Mouse (Mus musculus): ENCODE measurements at regions not wholly inside any gene's neighbourhood (a gene's known extent, or its start where the extent isn't known, plus 50 kb on each side); places are given as distances from the start of the nearest gene placed in this dataset.

GRCm38 (mm10) chr10:96442165-96442564 lies 174.6 kb upstream of the Btg1 start:
- DNase-seq (ENCODE audit: low read depth), result no peak
- TF ChIP-seq CTCF (IDR thresholded peaks at IDR 0.05; ENCODE audit: borderline replicate concordance, extremely low read depth, insufficient read depth, insufficient read length) (no peak), POLR2A (IDR thresholded peaks at IDR 0.05; ENCODE audit: borderline replicate concordance, extremely low read depth, insufficient read depth, insufficient read length, poor library complexity, severe bottlenecking) (no peak)

- no peak for DNase-seq (ENCODE audit: low read depth)
- no peak for TF ChIP-seq POLR2A (IDR thresholded peaks at IDR 0.05; ENCODE audit: borderline replicate concordance, extremely low read depth, insufficient read depth, insufficient read length, poor library complexity, severe bottlenecking)
- no peak for TF ChIP-seq CTCF (IDR thresholded peaks at IDR 0.05; ENCODE audit: borderline replicate concordance, extremely low read depth, insufficient read depth, insufficient read length)
Measured at GRCm38 (mm10) chr10:96450266-96450665, 166.5 kb upstream of the Btg1 start.

GRCm38 (mm10) chr10:96454857-96455256 lies 161.9 kb upstream of the Btg1 start:
- DNase-seq (ENCODE audit: low read depth), result no peak

GRCm38 (mm10) chr10:96458551-96458950 lies 158.3 kb upstream of the Btg1 start:
- DNase-seq (ENCODE audit: low read depth), result peak; percentile 70
- TF ChIP-seq POLR2A (IDR thresholded peaks at IDR 0.05; ENCODE audit: borderline replicate concordance, extremely low read depth, insufficient read depth, insufficient read length, poor library complexity, severe bottlenecking) (no peak), CTCF (IDR thresholded peaks at IDR 0.05; ENCODE audit: borderline replicate concordance, extremely low read depth, insufficient read depth, insufficient read length) (no peak)

More at GRCm38 (mm10) chr10:96454857-96455256, 161.9 kb upstream of the Btg1 start:
- TF ChIP-seq POLR2A (IDR thresholded peaks at IDR 0.05; ENCODE audit: borderline replicate concordance, extremely low read depth, insufficient read depth, insufficient read length, poor library complexity, severe bottlenecking), result no peak
- no peak for TF ChIP-seq CTCF (IDR thresholded peaks at IDR 0.05; ENCODE audit: borderline replicate concordance, extremely low read depth, insufficient read depth, insufficient read length)

- no peak for DNase-seq (ENCODE audit: low read depth)
Measured at GRCm38 (mm10) chr10:96459186-96459585, 157.6 kb upstream of the Btg1 start.

GRCm38 (mm10) chr10:96460151-96460550 lies 156.7 kb upstream of the Btg1 start:
- DNase-seq (ENCODE audit: low read depth), result peak; percentile 46
- TF ChIP-seq CTCF (IDR thresholded peaks at IDR 0.05; ENCODE audit: borderline replicate concordance, extremely low read depth, insufficient read depth, insufficient read length) (no peak), POLR2A (IDR thresholded peaks at IDR 0.05; ENCODE audit: borderline replicate concordance, extremely low read depth, insufficient read depth, insufficient read length, poor library complexity, severe bottlenecking) (no peak)

More at GRCm38 (mm10) chr10:96459186-96459585, 157.6 kb upstream of the Btg1 start:
- TF ChIP-seq CTCF (IDR thresholded peaks at IDR 0.05; ENCODE audit: borderline replicate concordance, extremely low read depth, insufficient read depth, insufficient read length) (no peak), POLR2A (IDR thresholded peaks at IDR 0.05; ENCODE audit: borderline replicate concordance, extremely low read depth, insufficient read depth, insufficient read length, poor library complexity, severe bottlenecking) (no peak)

- peak; percentile 74 for DNase-seq (ENCODE audit: low read depth)
- no peak for TF ChIP-seq POLR2A (IDR thresholded peaks at IDR 0.05; ENCODE audit: borderline replicate concordance, extremely low read depth, insufficient read depth, insufficient read length, poor library complexity, severe bottlenecking)
- no peak for TF ChIP-seq CTCF (IDR thresholded peaks at IDR 0.05; ENCODE audit: borderline replicate concordance, extremely low read depth, insufficient read depth, insufficient read length)
Measured at GRCm38 (mm10) chr10:96460617-96461338, 156.0 kb upstream of the Btg1 start.

- no peak for TF ChIP-seq POLR2A (IDR thresholded peaks at IDR 0.05; ENCODE audit: borderline replicate concordance, extremely low read depth, insufficient read depth, insufficient read length, poor library complexity, severe bottlenecking)
- no peak for TF ChIP-seq CTCF (IDR thresholded peaks at IDR 0.05; ENCODE audit: borderline replicate concordance, extremely low read depth, insufficient read depth, insufficient read length)
- DNase-seq (ENCODE audit: low read depth), result no peak
Measured at GRCm38 (mm10) chr10:96465967-96466366, 150.8 kb upstream of the Btg1 start.

- TF ChIP-seq CTCF (IDR thresholded peaks at IDR 0.05; ENCODE audit: borderline replicate concordance, extremely low read depth, insufficient read depth, insufficient read length) (no peak), POLR2A (IDR thresholded peaks at IDR 0.05; ENCODE audit: borderline replicate concordance, extremely low read depth, insufficient read depth, insufficient read length, poor library complexity, severe bottlenecking) (no peak)
Measured at GRCm38 (mm10) chr10:96466845-96467244, 150.0 kb upstream of the Btg1 start.

GRCm38 (mm10) chr10:96467661-96468060 lies 149.1 kb upstream of the Btg1 start:
- TF ChIP-seq CTCF (IDR thresholded peaks at IDR 0.05; ENCODE audit: borderline replicate concordance, extremely low read depth, insufficient read depth, insufficient read length) (no peak), POLR2A (IDR thresholded peaks at IDR 0.05; ENCODE audit: borderline replicate concordance, extremely low read depth, insufficient read depth, insufficient read length, poor library complexity, severe bottlenecking) (no peak)
- no peak for DNase-seq (ENCODE audit: low read depth)

More at GRCm38 (mm10) chr10:96466845-96467244, 150.0 kb upstream of the Btg1 start:
- DNase-seq (ENCODE audit: low read depth), result no peak

GRCm38 (mm10) chr10:96471523-96471922 lies 145.3 kb upstream of the Btg1 start:
- TF ChIP-seq POLR2A (IDR thresholded peaks at IDR 0.05; ENCODE audit: borderline replicate concordance, extremely low read depth, insufficient read depth, insufficient read length, poor library complexity, severe bottlenecking), result no peak
- no peak for TF ChIP-seq CTCF (IDR thresholded peaks at IDR 0.05; ENCODE audit: borderline replicate concordance, extremely low read depth, insufficient read depth, insufficient read length)
- no peak for DNase-seq (ENCODE audit: low read depth)

GRCm38 (mm10) chr10:96479350-96479749 lies 137.5 kb upstream of the Btg1 start:
- TF ChIP-seq CTCF (IDR thresholded peaks at IDR 0.05; ENCODE audit: borderline replicate concordance, extremely low read depth, insufficient read depth, insufficient read length) (no peak), POLR2A (IDR thresholded peaks at IDR 0.05; ENCODE audit: borderline replicate concordance, extremely low read depth, insufficient read depth, insufficient read length, poor library complexity, severe bottlenecking) (no peak)
- peak; percentile 34 for DNase-seq (ENCODE audit: low read depth)
